Mouse (Mus musculus) natural killer cell, adult 2 months (primary cell): Measurements from ENCODE around the gene Wipi1.

Experiments used
- DNase-seq, 2 experiments: peaks; one replicate each; pipeline ENCODE4 v3.0.0; 2022; ENCODE audit warnings: low spot score in 2 of 2

The Wipi1 gene

GRCm38 (mm10) chr11:109544432-109544831 lies 67.3 kb downstream of the Wipi1 start:
- no peak for DNase-seq

GRCm38 (mm10) chr11:109543466-109543865 lies 68.3 kb downstream of the Wipi1 start:
- no peak for DNase-seq

- no peak for DNase-seq
These were observed 72.5 kb downstream of the Wipi1 start for GRCm38 (mm10) chr11:109539290-109539689.

GRCm38 (mm10) chr11:109536939-109537338 lies 74.8 kb downstream of the Wipi1 start:
- DNase-seq, result no peak

GRCm38 (mm10) chr11:109535966-109536365 lies 75.8 kb downstream of the Wipi1 start:
- no peak for DNase-seq

- no peak for DNase-seq
These were observed 81.7 kb downstream of the Wipi1 start for GRCm38 (mm10) chr11:109530030-109530429.

GRCm38 (mm10) chr11:109525571-109525970 lies 86.2 kb downstream of the Wipi1 start:
- no peak for DNase-seq

- DNase-seq, result no peak
These were observed 86.9 kb downstream of the Wipi1 start for GRCm38 (mm10) chr11:109524869-109525268.
